Mouse (Mus musculus): ENCODE measurements around the gene Wdr81. TPM values are rescaled to one million over a fixed set of nuclear protein-coding genes. Genes with fewer than 3 reads are reported as not detected.

Wdr81 gene
- polyA plus RNA-seq, 1 experiment from 2014 or later: 7.9 TPM

GRCm38 (mm10) chr11:75423091-75423490 lies 31.4 kb downstream of the Wdr81 start:
- H3K36me3 ChIP-seq: no peaks in the 10 kb centered on the region
- H3K9ac ChIP-seq: no peak overlapping the region
- H3K4me2 ChIP-seq: no peak overlapping the region
- no peaks in the 10 kb centered on the region for H3K27me3 ChIP-seq
- no peak for ATAC-seq (ENCODE audit: low FRiP score, low read depth)
- H3K27ac ChIP-seq (replicated peaks): no peak overlapping the region
- no peaks in the 10 kb centered on the region for H3K9me3 ChIP-seq
- H3K4me3 ChIP-seq: no peak overlapping the region
- no peaks in the 10 kb centered on the region for H3K4me1 ChIP-seq (replicated peaks)
- WGBS: 89% methylated on average over 3 of the region's 3 CpGs

- 43% methylated on average over 10 of the region's 10 CpGs for WGBS
- H3K9me3 ChIP-seq: no peaks in the 10 kb centered on the region
- no peak within 1 kb of the TSS for H3K4me2 ChIP-seq
- H3K9ac ChIP-seq: no peak within 1 kb of the TSS
- H3K27ac ChIP-seq (replicated peaks): no peak within 1 kb of the TSS
- no peak within 1 kb of the TSS for H3K4me3 ChIP-seq
- no peaks in the 10 kb centered on the region for H3K4me1 ChIP-seq (replicated peaks)
- H3K36me3 ChIP-seq: no peaks in the 10 kb centered on the region
- ATAC-seq (ENCODE audit: low FRiP score, low read depth): no peak
- no peaks in the 10 kb centered on the region for H3K27me3 ChIP-seq
Observed at GRCm38 (mm10) chr11:75422013-75422792, 32.3 kb downstream of the Wdr81 start, which contains the start of gene Serpinf1. Gene Serpinf1 (minus strand): TSS chr11:75422701.

DNA sequence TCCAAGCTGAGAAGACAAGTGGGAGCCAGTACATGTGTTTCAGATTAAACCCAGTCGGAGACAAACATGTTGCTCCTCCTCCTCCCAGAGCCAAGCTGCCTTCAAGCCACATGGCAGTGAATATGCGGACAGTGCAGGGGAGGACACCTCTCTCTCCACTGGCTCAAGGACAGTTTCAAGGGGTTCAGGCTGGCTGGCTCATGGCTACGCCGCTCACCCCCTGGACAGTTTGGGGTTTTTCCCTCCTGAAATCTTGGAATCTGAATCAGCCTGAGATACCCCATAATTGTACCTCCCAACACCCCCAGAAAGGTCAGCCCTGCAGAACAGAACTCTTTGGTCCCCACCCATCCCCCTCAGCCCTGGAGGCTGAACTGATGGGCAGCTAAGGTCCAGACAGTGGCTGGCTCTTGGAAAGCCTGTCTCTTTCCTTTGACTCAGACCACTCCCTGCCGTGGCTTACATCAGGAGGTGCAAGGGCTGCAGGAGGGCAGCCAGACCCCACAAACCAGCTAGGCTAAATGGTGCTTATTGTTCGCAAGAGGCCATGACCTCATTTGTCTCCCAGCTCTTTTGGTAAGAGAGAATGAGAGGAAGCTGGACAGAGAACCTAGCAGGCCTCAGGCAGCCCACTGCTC lies 33.0 kb downstream of the Wdr81 start:
- WGBS: 36% methylated on average over 6 of the region's 6 CpGs

GRCm38 (mm10) chr11:75420810-75421374 lies 33.6 kb downstream of the Wdr81 start:
- Histone ChIP-seq H3K4me3 (no peak overlapping the region), H3K27me3 (no peaks in the 10 kb centered on the region), H3K9me3 (no peaks in the 10 kb centered on the region), H3K27ac (replicated peaks) (no peak overlapping the region), H3K9ac (no peak overlapping the region), H3K4me1 (replicated peaks) (no peaks in the 10 kb centered on the region), H3K4me2 (no peak overlapping the region), H3K36me3 (no peaks in the 10 kb centered on the region)
- WGBS: 63% methylated on average over 5 of the region's 5 CpGs
- no peak for ATAC-seq (ENCODE audit: low FRiP score, low read depth)

More for the DNA sequence above, 33.0 kb downstream of the Wdr81 start:
- H3K4me2 ChIP-seq: no peak overlapping the region
- no peak for ATAC-seq (ENCODE audit: low FRiP score, low read depth)
- H3K27ac ChIP-seq (replicated peaks): no peak overlapping the region
- H3K27me3 ChIP-seq: no peaks in the 10 kb centered on the region
- no peak overlapping the region for H3K9ac ChIP-seq
- no peaks in the 10 kb centered on the region for H3K36me3 ChIP-seq
- no peak overlapping the region for H3K4me3 ChIP-seq
- no peaks in the 10 kb centered on the region for H3K9me3 ChIP-seq
- H3K4me1 ChIP-seq (replicated peaks): no peaks in the 10 kb centered on the region

DNA sequence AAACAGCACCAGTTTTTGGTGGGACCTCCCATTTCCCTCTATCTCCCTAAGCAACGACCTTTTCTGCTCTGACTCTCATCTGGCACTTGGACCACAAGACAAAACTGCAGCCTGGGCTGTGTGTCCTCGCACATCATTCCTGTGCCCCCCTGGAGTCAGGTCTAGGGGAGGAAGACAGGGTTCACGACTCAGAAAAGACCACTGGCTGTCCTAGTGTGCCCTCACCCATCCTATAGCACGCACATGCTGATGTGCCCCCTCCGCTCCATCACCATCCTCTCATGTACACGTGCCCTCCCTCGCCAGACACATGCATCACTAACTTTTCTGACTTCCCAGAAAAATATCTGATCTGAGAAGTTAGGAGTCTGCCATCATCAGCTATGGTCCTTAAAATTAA lies 34.5 kb downstream of the Wdr81 start:
- WGBS: 74% methylated on average over 7 of the region's 7 CpGs
- 0 out of 2 replicates have a peak, but pooled peaks cover 5% of the 10 kb centered on the region for H3K4me1 ChIP-seq (replicated peaks)

DNA sequence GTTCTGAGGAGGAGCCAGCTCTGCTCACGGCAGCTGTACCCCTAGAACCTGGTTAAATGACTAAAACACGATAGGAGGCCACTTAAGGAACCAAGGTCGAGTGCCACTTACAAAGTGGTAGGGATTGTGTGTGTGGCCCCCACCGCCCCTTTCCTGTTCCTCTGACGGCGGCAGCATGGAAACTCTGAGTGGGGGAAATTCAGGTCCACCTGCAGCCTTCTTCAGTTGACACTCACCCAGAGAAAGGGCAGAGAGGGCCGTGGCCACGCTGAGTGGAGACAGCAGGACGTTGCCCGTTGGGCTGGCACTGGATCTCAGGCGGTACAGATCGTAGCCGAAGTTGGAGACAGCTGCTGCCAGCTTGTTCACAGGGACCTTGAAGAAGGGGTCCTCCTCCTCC lies 38.5 kb downstream of the Wdr81 start:
- 88% methylated on average over 13 of the region's 13 CpGs for WGBS
- no peak for ATAC-seq (ENCODE audit: low FRiP score, low read depth)
- no peaks in the 10 kb centered on the region for H3K36me3 ChIP-seq

More for the DNA sequence above, 34.5 kb downstream of the Wdr81 start:
- no peak for ATAC-seq (ENCODE audit: low FRiP score, low read depth)
- Histone ChIP-seq H3K4me3 (no peak overlapping the region), H3K9me3 (no peaks in the 10 kb centered on the region), H3K9ac (no peak overlapping the region), H3K4me2 (no peak overlapping the region), H3K36me3 (no peaks in the 10 kb centered on the region), H3K27ac (replicated peaks) (no peak overlapping the region), H3K27me3 (no peaks in the 10 kb centered on the region)

DNA sequence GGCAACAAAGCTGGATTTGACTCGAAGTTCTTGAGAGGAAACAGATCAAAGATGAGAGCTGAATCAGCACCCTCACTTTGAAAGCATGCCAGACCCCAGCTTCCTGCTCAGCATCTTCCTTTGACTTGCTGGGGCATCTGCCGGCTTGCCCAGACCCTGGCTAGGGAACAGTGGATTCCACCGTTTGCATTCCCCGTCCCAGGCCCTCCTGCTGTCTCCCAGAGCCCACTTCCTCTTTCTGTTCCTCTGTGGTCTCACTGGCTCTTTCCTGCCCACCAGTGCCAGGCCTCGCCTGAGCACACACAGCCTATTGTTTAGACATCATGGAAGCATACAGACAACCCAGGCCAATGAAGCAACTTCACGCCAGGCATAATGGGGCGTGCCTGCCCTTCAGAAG lies 39.4 kb downstream of the Wdr81 start:
- no peak overlapping the region for H3K9ac ChIP-seq
- 0 out of 2 replicates have a peak overlapping the region, but pooled peaks have one; percentile 8 for H3K27ac ChIP-seq (replicated peaks)
- 0 out of 2 replicates have a peak, but pooled peaks cover 8% of the 10 kb centered on the region for H3K4me1 ChIP-seq (replicated peaks)
- no peak for ATAC-seq (ENCODE audit: low FRiP score, low read depth)
- H3K4me2 ChIP-seq: no peak overlapping the region
- no peaks in the 10 kb centered on the region for H3K27me3 ChIP-seq
- H3K9me3 ChIP-seq: no peaks in the 10 kb centered on the region
- no peaks in the 10 kb centered on the region for H3K36me3 ChIP-seq
- 36% methylated on average over 7 of the region's 7 CpGs for WGBS
- H3K4me3 ChIP-seq: no peak overlapping the region

More for the DNA sequence above, 38.5 kb downstream of the Wdr81 start:
- Histone ChIP-seq H3K4me3 (no peak overlapping the region), H3K4me1 (replicated peaks) (0 out of 2 replicates have a peak, but pooled peaks cover 8% of the 10 kb centered on the region), H3K4me2 (no peak overlapping the region), H3K27me3 (no peaks in the 10 kb centered on the region), H3K9me3 (no peaks in the 10 kb centered on the region), H3K9ac (no peak overlapping the region), H3K27ac (replicated peaks) (no peak overlapping the region)

DNA sequence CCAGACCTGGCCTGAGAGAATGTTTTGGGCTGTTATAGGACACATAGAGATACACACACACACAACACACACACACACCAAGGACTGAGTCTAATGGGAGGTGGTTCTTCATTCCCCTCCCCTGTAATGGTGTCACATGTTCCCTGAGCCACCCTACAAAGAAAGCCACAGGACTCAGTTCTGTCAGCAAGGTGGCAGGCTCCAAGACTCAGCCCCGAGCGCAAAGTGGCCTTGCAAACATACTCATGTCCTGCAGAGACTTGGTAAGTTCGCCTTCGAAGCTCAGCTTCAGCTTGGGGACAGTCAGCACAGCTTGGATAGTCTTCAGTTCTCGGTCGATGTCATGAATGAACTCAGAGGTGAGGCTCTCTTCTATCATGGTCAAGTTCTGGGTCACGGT lies 43.9 kb downstream of the Wdr81 start:
- no peak overlapping the region for H3K9ac ChIP-seq
- H3K4me2 ChIP-seq: no peak overlapping the region
- 95% methylated on average over 7 of the region's 7 CpGs for WGBS
- H3K36me3 ChIP-seq: no peaks in the 10 kb centered on the region
- no peak overlapping the region for H3K27ac ChIP-seq (replicated peaks)
- ATAC-seq (ENCODE audit: low FRiP score, low read depth): no peak
- no peaks in the 10 kb centered on the region for H3K9me3 ChIP-seq
- 0 out of 2 replicates have a peak, but pooled peaks cover 8% of the 10 kb centered on the region for H3K4me1 ChIP-seq (replicated peaks)
- no peaks in the 10 kb centered on the region for H3K27me3 ChIP-seq
- no peak overlapping the region for H3K4me3 ChIP-seq

DNA sequence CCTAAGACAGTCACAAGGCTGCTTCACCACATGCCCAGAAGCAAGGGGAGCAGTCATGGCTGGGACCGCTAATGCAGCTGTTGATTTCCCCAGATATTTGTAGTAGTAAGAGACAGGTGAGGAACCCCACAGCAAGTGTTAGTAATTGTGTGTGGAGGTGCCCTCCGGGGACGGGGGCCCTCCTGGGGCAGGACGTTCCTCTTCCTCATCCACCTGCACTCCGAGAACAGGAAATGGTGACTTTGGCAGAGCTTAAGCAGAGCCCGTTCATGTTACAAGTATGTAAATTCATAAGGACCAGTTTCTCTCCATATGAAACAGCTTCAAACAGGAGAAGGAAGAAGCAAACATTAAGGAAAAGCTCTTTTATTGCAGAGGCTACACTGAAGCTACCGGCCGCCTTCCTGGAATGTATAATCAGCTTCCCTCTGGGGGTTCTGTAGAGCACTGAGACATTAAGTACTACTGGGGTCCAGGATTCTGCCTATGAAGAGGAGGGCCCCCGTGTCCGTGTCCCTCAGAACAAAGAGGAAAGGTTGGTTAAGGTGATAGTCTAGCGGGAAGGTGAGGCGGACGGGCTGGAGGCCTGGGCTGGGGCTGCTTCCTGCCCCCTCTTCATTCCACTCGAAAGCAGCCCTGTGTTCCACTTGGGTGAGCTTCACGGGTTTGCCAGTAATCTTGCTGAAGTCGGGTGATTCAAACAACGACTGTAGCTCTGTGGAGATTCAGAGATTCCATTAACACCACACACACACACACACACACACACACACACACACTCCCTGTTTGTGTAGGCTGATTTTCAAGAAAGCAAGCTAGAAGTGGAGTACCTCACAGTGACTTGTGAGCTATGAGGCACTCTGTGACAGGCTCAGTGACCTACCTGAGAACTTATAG lies 44.6 kb downstream of the Wdr81 start:
- H3K4me2 ChIP-seq: no peak overlapping the region
- no peaks in the 10 kb centered on the region for H3K9me3 ChIP-seq
- no peak overlapping the region for H3K4me3 ChIP-seq
- no peaks in the 10 kb centered on the region for H3K36me3 ChIP-seq
- H3K9ac ChIP-seq: no peak overlapping the region
- no peaks in the 10 kb centered on the region for H3K27me3 ChIP-seq
- ATAC-seq (ENCODE audit: low FRiP score, low read depth): no peak
- H3K4me1 ChIP-seq (replicated peaks): 0 out of 2 replicates have a peak, but pooled peaks cover 2% of the 10 kb centered on the region
- WGBS: 79% methylated on average over 17 of the region's 17 CpGs
- no peak overlapping the region for H3K27ac ChIP-seq (replicated peaks)

DNA sequence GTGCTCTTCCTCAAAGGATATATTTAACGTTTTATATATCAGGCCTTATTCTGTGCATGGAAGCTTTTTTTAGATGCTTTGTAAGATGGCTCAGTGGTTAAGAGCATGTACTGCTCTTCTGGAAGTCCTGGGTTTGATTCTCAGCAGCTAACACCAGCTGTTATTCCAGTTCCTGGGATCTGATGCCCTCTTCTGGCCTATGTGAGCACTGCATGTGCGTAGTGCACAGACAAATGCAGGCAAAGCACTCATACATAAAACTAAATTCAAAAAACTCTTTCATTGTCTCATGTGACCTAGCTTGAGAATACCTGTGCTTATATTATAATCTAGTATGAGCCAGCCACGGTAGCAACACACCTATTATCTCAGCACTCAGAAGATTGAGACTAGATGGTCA lies 47.7 kb downstream of the Wdr81 start:
- H3K4me3 ChIP-seq: no peak overlapping the region
- WGBS: 39% methylated on average over 3 of the region's 3 CpGs
- no peak for ATAC-seq (ENCODE audit: low FRiP score, low read depth)
- H3K9me3 ChIP-seq: no peaks in the 10 kb centered on the region
- H3K4me1 ChIP-seq (replicated peaks): no peaks in the 10 kb centered on the region
- no peaks in the 10 kb centered on the region for H3K36me3 ChIP-seq
- H3K4me2 ChIP-seq: no peak overlapping the region
- no peak overlapping the region for H3K27ac ChIP-seq (replicated peaks)
- no peak overlapping the region for H3K9ac ChIP-seq
- no peaks in the 10 kb centered on the region for H3K27me3 ChIP-seq

GRCm38 (mm10) chr11:75406104-75406503 lies 48.4 kb downstream of the Wdr81 start:
- Histone ChIP-seq H3K4me1 (replicated peaks) (no peaks in the 10 kb centered on the region), H3K27ac (replicated peaks) (no peak overlapping the region), H3K27me3 (no peaks in the 10 kb centered on the region), H3K4me3 (no peak overlapping the region), H3K4me2 (no peak overlapping the region), H3K9me3 (no peaks in the 10 kb centered on the region), H3K36me3 (no peaks in the 10 kb centered on the region), H3K9ac (no peak overlapping the region)
- 73% methylated on average over 4 of the region's 4 CpGs for WGBS
- no peak for ATAC-seq (ENCODE audit: low FRiP score, low read depth)
